Mouse (Mus musculus): ENCODE results near the gene Lysmd4. TPM values are rescaled to one million over a fixed set of nuclear protein-coding genes. Genes with fewer than 3 reads are reported as not detected.

The Lysmd4 gene
- total RNA-seq (2014; rRNA removed), result 9.5 and 9.6 TPM in 2 replicates
- 8.3 and 8.5 TPM in 2 replicates for polyA plus RNA-seq (2012; rRNA removed)

- Histone ChIP-seq H3K9ac (ENCODE audit: low read depth, low read length) (peak within 1 kb of the TSS; percentile 90), H3K27ac (replicated peaks; ENCODE audit: insufficient read depth, low read depth, low read length) (peak within 1 kb of the TSS; percentile 85), H3K36me3 (ENCODE audit: control insufficient read depth, insufficient read depth, low read length) (no peaks in the 10 kb centered on the region; the same call in 1 of the 2 replicates), H3K4me1 (ENCODE audit: control insufficient read depth, insufficient read depth, low read length) (peaks cover 4% of the 10 kb centered on the region), H3K79me2 (ENCODE audit: control insufficient read depth, insufficient read depth, low read length) (0 out of 2 replicates have a peak, but pooled peaks cover 3% of the 10 kb centered on the region), H3K27me3 (ENCODE audit: control insufficient read depth, insufficient read depth, low read length) (no peaks in the 10 kb centered on the region), H3K4me3 (ENCODE audit: insufficient read depth, low read depth, low read length) (peak within 1 kb of the TSS; percentile 91)
- TF ChIP-seq CTCF (IDR thresholded peaks at IDR 0.05; ENCODE audit: low read depth, low read length) (no peak), POLR2A (IDR thresholded peaks at IDR 0.05; ENCODE audit: extremely low read depth, insufficient read depth, low read length) (0 out of 2 replicates have a peak, but pooled peaks have one; percentile 52)
- WGBS, result under 1% methylated on average over 31 of the region's 31 CpGs
- DNase-seq (ENCODE audit: extremely low read depth, low read depth, low spot score), result peak; percentile 94
Measured at GRCm38 (mm10) chr7:67222220-67222862, at the start of gene Lysmd4. Lysmd4 (plus strand) TSS chr7:67222544.

GRCm38 (mm10) chr7:67173522-67174195 is 48.7 kb upstream of the Lysmd4 start:
- TF ChIP-seq CTCF (IDR thresholded peaks at IDR 0.05; ENCODE audit: low read depth, low read length) (no peak), POLR2A (IDR thresholded peaks at IDR 0.05; ENCODE audit: extremely low read depth, insufficient read depth, low read length) (no peak)
- Histone ChIP-seq H3K9ac (ENCODE audit: low read depth, low read length) (no peak overlapping the region), H3K27ac (replicated peaks; ENCODE audit: insufficient read depth, low read depth, low read length) (no peak overlapping the region), H3K4me3 (ENCODE audit: insufficient read depth, low read depth, low read length) (no peak overlapping the region), H3K79me2 (ENCODE audit: control insufficient read depth, insufficient read depth, low read length) (no peaks in the 10 kb centered on the region), H3K36me3 (ENCODE audit: control insufficient read depth, insufficient read depth, low read length) (no peaks in the 10 kb centered on the region), H3K4me1 (ENCODE audit: control insufficient read depth, insufficient read depth, low read length) (peaks cover 6% of the 10 kb centered on the region; the same call in 1 of the 2 replicates), H3K27me3 (ENCODE audit: control insufficient read depth, insufficient read depth, low read length) (no peaks in the 10 kb centered on the region)
- WGBS, result 55% methylated on average over 2 of the region's 2 CpGs
- DNase-seq (ENCODE audit: extremely low read depth, low read depth, low spot score), result peak; percentile 63

- Histone ChIP-seq H3K27me3 (ENCODE audit: control insufficient read depth, insufficient read depth, low read length) (no peaks in the 10 kb centered on the region), H3K36me3 (ENCODE audit: control insufficient read depth, insufficient read depth, low read length) (no peaks in the 10 kb centered on the region), H3K79me2 (ENCODE audit: control insufficient read depth, insufficient read depth, low read length) (no peaks in the 10 kb centered on the region), H3K4me3 (ENCODE audit: insufficient read depth, low read depth, low read length) (no peak overlapping the region), H3K4me1 (ENCODE audit: control insufficient read depth, insufficient read depth, low read length) (no peaks in the 10 kb centered on the region), H3K9ac (ENCODE audit: low read depth, low read length) (no peak overlapping the region), H3K27ac (replicated peaks; ENCODE audit: insufficient read depth, low read depth, low read length) (no peak overlapping the region)
- DNase-seq (ENCODE audit: extremely low read depth, low read depth, low spot score), result no peak
- no peak for TF ChIP-seq POLR2A (IDR thresholded peaks at IDR 0.05; ENCODE audit: extremely low read depth, insufficient read depth, low read length)
- TF ChIP-seq CTCF (IDR thresholded peaks at IDR 0.05; ENCODE audit: low read depth, low read length), result no peak
- 66% methylated on average over 4 of the region's 4 CpGs for WGBS
Measured at GRCm38 (mm10) chr7:67183786-67184185, 38.6 kb upstream of the Lysmd4 start.

- 8% methylated on average over 10 of the region's 10 CpGs for WGBS
Measured at GRCm38 (mm10) chr7:67199412-67199811, 22.9 kb upstream of the Lysmd4 start.

GRCm38 (mm10) chr7:67203625-67204024 is 18.7 kb upstream of the Lysmd4 start:
- no peak overlapping the region for H3K4me3 ChIP-seq (ENCODE audit: insufficient read depth, low read depth, low read length)
- H3K27ac ChIP-seq (replicated peaks; ENCODE audit: insufficient read depth, low read depth, low read length), result no peak overlapping the region
- no peaks in the 10 kb centered on the region for H3K36me3 ChIP-seq (ENCODE audit: control insufficient read depth, insufficient read depth, low read length)
- H3K27me3 ChIP-seq (ENCODE audit: control insufficient read depth, insufficient read depth, low read length), result no peaks in the 10 kb centered on the region
- 84% methylated on average over 3 of the region's 3 CpGs for WGBS
- H3K79me2 ChIP-seq (ENCODE audit: control insufficient read depth, insufficient read depth, low read length), result no peaks in the 10 kb centered on the region
- TF ChIP-seq POLR2A (IDR thresholded peaks at IDR 0.05; ENCODE audit: extremely low read depth, insufficient read depth, low read length) (no peak), CTCF (IDR thresholded peaks at IDR 0.05; ENCODE audit: low read depth, low read length) (no peak)
- H3K9ac ChIP-seq (ENCODE audit: low read depth, low read length), result no peak overlapping the region
- H3K4me1 ChIP-seq (ENCODE audit: control insufficient read depth, insufficient read depth, low read length), result no peaks in the 10 kb centered on the region
- no peak for DNase-seq (ENCODE audit: extremely low read depth, low read depth, low spot score)

More at GRCm38 (mm10) chr7:67199412-67199811, 22.9 kb upstream of the Lysmd4 start:
- Histone ChIP-seq H3K36me3 (ENCODE audit: control insufficient read depth, insufficient read depth, low read length) (no peaks in the 10 kb centered on the region), H3K27ac (replicated peaks; ENCODE audit: insufficient read depth, low read depth, low read length) (no peak overlapping the region), H3K27me3 (ENCODE audit: control insufficient read depth, insufficient read depth, low read length) (no peaks in the 10 kb centered on the region), H3K4me3 (ENCODE audit: insufficient read depth, low read depth, low read length) (no peak overlapping the region), H3K79me2 (ENCODE audit: control insufficient read depth, insufficient read depth, low read length) (no peaks in the 10 kb centered on the region), H3K9ac (ENCODE audit: low read depth, low read length) (no peak overlapping the region), H3K4me1 (ENCODE audit: control insufficient read depth, insufficient read depth, low read length) (no peaks in the 10 kb centered on the region)
- TF ChIP-seq CTCF (IDR thresholded peaks at IDR 0.05; ENCODE audit: low read depth, low read length) (peak; percentile 98), POLR2A (IDR thresholded peaks at IDR 0.05; ENCODE audit: extremely low read depth, insufficient read depth, low read length) (no peak)
- DNase-seq (ENCODE audit: extremely low read depth, low read depth, low spot score), result peak; percentile 56

Measured in liver, adult 2 months (tissue).